Mouse (Mus musculus) urinary bladder, postnatal 0 days (tissue): Measurements from ENCODE around the gene Plekhg6. TPM values are rescaled to one million over a fixed set of nuclear protein-coding genes. Genes with fewer than 3 reads are reported as not detected.

Experiments
- polyA plus RNA-seq: library from polyadenylated mRNA; unstranded; fragments of >200 nt; fragmentation: Nextera tagmentation; extraction: Ambion mirVana; gene quantifications from 2 replicates; pipeline ENCODE4 v1.2.1, GENCODE M21; 2015

Gene Plekhg6
- 6.4 and 6.6 TPM in 2 replicates for polyA plus RNA-seq

GRCm38 (mm10) chr6:125380372-125381360 lies at the start of gene Plekhg6:
Gene Plekhg6 (minus strand): TSS chr6:125380793.

GRCm38 (mm10) chr6:125348721-125349574 lies 31.6 kb downstream of the Plekhg6 start, which contains the start of gene Tnfrsf1a:
Gene Tnfrsf1a (plus strand): TSS chr6:125349362.

GRCm38 (mm10) chr6:125320323-125320722 lies 60.3 kb downstream of the Plekhg6 start, which contains the start of gene Scnn1a:
Gene Scnn1a (plus strand): TSS chr6:125320659.

GRCm38 (mm10) chr6:125313546-125314230 lies 66.9 kb downstream of the Plekhg6 start, which contains the start of gene Ltbr:
Gene Ltbr (minus strand): TSS chr6:125313885.

Other genes starting within 250 kb of the Plekhg6 start
- 31.6 and 32.2 TPM in 2 replicates for gene Nop2, start 248.9 kb downstream of the Plekhg6 start, polyA plus RNA-seq
- 6.4 and 7.9 TPM in 2 replicates for gene Iffo1, start 235.6 kb downstream of the Plekhg6 start, polyA plus RNA-seq
- 1,713 and 1,923 TPM in 2 replicates for gene Gapdh, start 214.3 kb downstream of the Plekhg6 start, polyA plus RNA-seq
- 13.4 and 20.9 TPM in 2 replicates for gene Ncapd2, start 189.1 kb downstream of the Plekhg6 start, polyA plus RNA-seq
- gene Mrpl51, start 189.0 kb downstream of the Plekhg6 start, polyA plus RNA-seq, result 189 and 192 TPM in 2 replicates
- 2.8 and 3.3 TPM in 2 replicates for gene Vamp1, start 165.2 kb downstream of the Plekhg6 start, polyA plus RNA-seq
- gene Tapbpl, start 148.9 kb downstream of the Plekhg6 start, polyA plus RNA-seq, result 8.8 and 9.1 TPM in 2 replicates
- 1.2 and 1.3 TPM in 2 replicates for gene Cd27, start 143.8 kb downstream of the Plekhg6 start, polyA plus RNA-seq
- gene Tuba3a, start 94.8 kb downstream of the Plekhg6 start, polyA plus RNA-seq, result 0.26 and 0.28 TPM in 2 replicates
- gene Ltbr, start 66.9 kb downstream of the Plekhg6 start, polyA plus RNA-seq, result 109 and 119 TPM in 2 replicates
- 0.98 and 1.1 TPM in 2 replicates for gene Scnn1a, start 60.1 kb downstream of the Plekhg6 start, polyA plus RNA-seq
- 87.8 and 96.6 TPM in 2 replicates for gene Tnfrsf1a, start 31.4 kb downstream of the Plekhg6 start, polyA plus RNA-seq
- gene Cd9, start 114.0 kb upstream of the Plekhg6 start, polyA plus RNA-seq, result 637 and 658 TPM in 2 replicates
- 22.4 and 23.7 TPM in 2 replicates for gene Vwf, start 166.0 kb upstream of the Plekhg6 start, polyA plus RNA-seq